Mouse (Mus musculus) kidney, embryonic 15.5 days (tissue): ENCODE results near the gene Amigo2. TPM values are rescaled to one million over a fixed set of nuclear protein-coding genes. Genes with fewer than 3 reads are reported as not detected.

Source experiments
- ATAC-seq: fragments of 200-750 bp; cut with Nextera tagmentation; replicated peaks from 2 replicates; pipeline ENCODE4 v1.8.0; 2017; ENCODE audit warnings: moderate TSS enrichment; ENCODE audit not compliant: low FRiP score
- H3K27ac ChIP-seq: fragments of 300-500 bp; sonication (generic); 2 replicates; pipeline ENCODE4 v1.5.1; 2015; ENCODE audit warnings: mild to moderate bottlenecking, inconsistent platforms
- H3K27me3 ChIP-seq: fragments of 300-500 bp; sonication (generic); 2 replicates; pipeline ENCODE4 v1.6.1; 2015; ENCODE audit warnings: inconsistent platforms
- H3K36me3 ChIP-seq: fragments of 300-500 bp; sonication (generic); 2 replicates; pipeline ENCODE4 v1.6.1; 2015; ENCODE audit warnings: inconsistent platforms
- H3K4me1 ChIP-seq: fragments of 300-500 bp; sonication (generic); 2 replicates; pipeline ENCODE4 v1.6.1; 2015; ENCODE audit warnings: inconsistent platforms
- H3K4me2 ChIP-seq: fragments of 300-500 bp; sonication (generic); 2 replicates; pipeline ENCODE4 v1.6.1; 2015; ENCODE audit warnings: moderate library complexity, mild to moderate bottlenecking, inconsistent platforms
- H3K4me3 ChIP-seq: fragments of 300-500 bp; sonication (generic); replicated peaks from 2 replicates; pipeline ENCODE4 v1.5.1; 2015; ENCODE audit warnings: mild to moderate bottlenecking, inconsistent platforms
- H3K9ac ChIP-seq: fragments of 300-500 bp; sonication (generic); 2 replicates; pipeline ENCODE4 v1.6.1; 2015; ENCODE audit warnings: mild to moderate bottlenecking, inconsistent platforms
- H3K9me3 ChIP-seq: fragments of 300-500 bp; sonication (generic); replicated peaks from 2 replicates; pipeline ENCODE4 v1.6.1; 2016; ENCODE audit warnings: inconsistent platforms
- WGBS: fragments of 180-500 bp; shearing (Covaris S2); methylation state at CpG from one replicate; pipeline ENCODE4 v1.1.7; 2015; ENCODE audit warnings: mixed read lengths; 5-methylcytosine and 5-hydroxymethylcytosine counted together
- polyA plus RNA-seq: library from polyadenylated mRNA; unstranded; fragments of >200 nt; fragmentation: Nextera tagmentation; extraction: Ambion mirVana; gene quantifications from 2 replicates; pipeline ENCODE4 v1.2.1, GENCODE M21; 2015

Gene Amigo2
- polyA plus RNA-seq, 1 experiment from 2014 or later = 11.9 TPM

- WGBS = 78% methylated on average over 3 of the region's 3 CpGs
Observed at GRCm38 (mm10) chr15:97204889-97205288, 42.2 kb downstream of the Amigo2 start.

GRCm38 (mm10) chr15:97196644-97197043, 50.4 kb downstream of the Amigo2 start:
- Histone ChIP-seq H3K36me3 (no peaks in the 10 kb centered on the region), H3K27me3 (no peaks in the 10 kb centered on the region), H3K4me1 (no peaks in the 10 kb centered on the region), H3K4me3 (no peak overlapping the region), H3K4me2 (no peak overlapping the region), H3K9ac (no peak overlapping the region), H3K27ac (no peak overlapping the region), H3K9me3 (no peaks in the 10 kb centered on the region)
- WGBS = 81% methylated on average over 7 of the region's 7 CpGs
- no peak for ATAC-seq

More at GRCm38 (mm10) chr15:97204889-97205288, 42.2 kb downstream of the Amigo2 start:
- H3K4me2 ChIP-seq = no peak overlapping the region
- H3K9me3 ChIP-seq = no peaks in the 10 kb centered on the region
- no peak overlapping the region for H3K4me3 ChIP-seq
- H3K9ac ChIP-seq = no peak overlapping the region
- no peaks in the 10 kb centered on the region for H3K36me3 ChIP-seq
- ATAC-seq = no peak
- H3K4me1 ChIP-seq = no peaks in the 10 kb centered on the region
- no peak overlapping the region for H3K27ac ChIP-seq
- H3K27me3 ChIP-seq = no peaks in the 10 kb centered on the region

GRCm38 (mm10) chr15:97195628-97196027, 51.5 kb downstream of the Amigo2 start:
- Histone ChIP-seq H3K36me3 (no peaks in the 10 kb centered on the region), H3K27ac (no peak overlapping the region), H3K9me3 (no peaks in the 10 kb centered on the region), H3K4me1 (no peaks in the 10 kb centered on the region), H3K27me3 (no peaks in the 10 kb centered on the region), H3K4me2 (no peak overlapping the region), H3K9ac (no peak overlapping the region), H3K4me3 (no peak overlapping the region)
- ATAC-seq = no peak
- WGBS = 0% methylated on average over 1 of the region's 1 CpGs

Other genes with a start within 250 kb of the Amigo2 start
- gene Slc38a4, start 191.3 kb downstream of the Amigo2 start, polyA plus RNA-seq = 72.7 and 76.0 TPM in 2 replicates
- gene Pced1b, start 180 bp downstream of the Amigo2 start, polyA plus RNA-seq = 5.5 and 5.8 TPM in 2 replicates